Mouse (Mus musculus) adrenal gland, postnatal 0 days (tissue): ENCODE measurements around the gene Aqp8. TPM values are rescaled to one million over a fixed set of nuclear protein-coding genes. Genes with fewer than 3 reads are reported as not detected.

Source experiments
- polyA plus RNA-seq: library from polyadenylated mRNA; unstranded; fragments of >200 nt; fragmentation: Nextera tagmentation; extraction: Ambion mirVana; gene quantifications from 2 replicates; pipeline ENCODE4 v1.2.1, GENCODE M21; 2015

Gene Aqp8
- 0.23 and 0.30 TPM in 2 replicates for polyA plus RNA-seq

DNA sequence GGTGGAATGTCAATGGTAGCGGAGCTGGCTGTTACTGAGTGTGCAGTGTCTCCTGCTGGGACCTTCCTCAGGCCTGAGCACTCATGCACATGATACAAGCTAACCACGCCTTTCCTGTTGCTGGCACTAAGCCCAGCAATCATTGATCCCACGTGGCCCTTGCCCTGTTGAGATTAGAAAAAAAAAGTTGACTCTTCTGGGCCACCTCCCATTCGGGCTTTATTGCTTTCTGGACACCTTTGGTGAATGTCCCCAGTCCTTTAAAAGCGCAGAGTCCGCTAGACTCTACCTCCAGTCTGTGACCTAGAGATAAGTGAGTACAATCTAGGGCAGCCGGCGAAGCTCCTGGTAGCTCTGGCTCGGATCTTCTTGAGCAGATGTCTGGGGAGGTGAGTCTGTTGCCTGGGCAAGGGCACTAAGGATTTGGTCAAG lies at the start of gene Aqp8:
Aqp8 (plus strand) TSS at position 222 of the 432 bp plus-strand sequence.

DNA sequence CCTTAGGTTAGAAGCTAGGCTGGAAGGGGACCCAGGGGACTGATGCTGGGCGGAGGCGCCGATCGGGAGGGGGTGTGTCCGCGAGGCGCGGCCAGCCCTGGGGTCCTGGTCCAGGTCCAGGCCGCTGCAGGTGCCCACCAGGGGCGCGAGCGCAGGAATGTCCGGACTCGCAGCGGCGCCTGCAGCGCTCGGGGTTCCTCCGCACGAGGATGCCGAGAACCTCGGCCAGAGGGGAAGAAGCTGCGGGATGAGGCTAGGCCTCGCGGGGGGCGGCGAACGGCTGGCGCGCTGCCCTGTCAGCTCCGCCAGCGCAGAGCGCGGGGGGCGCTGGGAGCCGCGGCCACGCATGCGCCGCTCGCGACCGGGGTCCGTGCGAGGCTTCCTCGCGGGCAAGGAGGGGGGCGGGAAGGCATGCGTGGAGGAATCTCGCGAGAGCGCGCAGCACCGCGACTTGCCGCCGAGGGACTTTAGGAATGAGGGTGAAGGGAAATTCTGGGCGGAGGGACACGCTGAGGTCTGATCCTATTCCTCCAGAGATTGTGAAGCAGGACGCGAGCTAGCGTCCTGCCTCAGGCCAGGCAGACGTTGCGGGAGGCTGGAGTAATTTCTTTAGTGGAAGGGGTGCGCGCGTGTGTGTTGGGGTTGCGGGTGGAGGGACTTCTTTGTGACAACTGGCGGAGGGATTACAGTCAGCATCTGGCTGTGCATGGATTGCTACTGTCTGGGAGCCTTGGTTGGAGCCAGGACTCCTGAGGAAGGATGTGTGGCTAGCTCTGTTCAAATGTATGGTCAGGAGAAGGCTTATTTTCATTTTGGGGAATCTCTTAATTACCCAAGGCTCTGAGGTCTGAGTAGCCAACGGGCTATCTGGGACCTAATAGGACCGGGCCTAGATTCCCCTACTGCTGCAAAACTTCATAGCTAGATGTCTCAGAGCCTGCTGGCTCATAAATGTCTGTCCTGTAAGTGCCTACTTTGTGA lies 38.4 kb downstream of the Aqp8 start, which contains the start of gene Zkscan2:
Zkscan2 (minus strand) TSS at position 211 of the 981 bp plus-strand sequence.

Other genes starting within 250 kb of the Aqp8 start
- 0.15 and 0.28 TPM in 2 replicates for gene Slc5a11, start 247.5 kb upstream of the Aqp8 start, polyA plus RNA-seq
- gene Lcmt1, start 92.5 kb upstream of the Aqp8 start, polyA plus RNA-seq, result 40.7 and 43.2 TPM in 2 replicates
- 19.9 and 25.8 TPM in 2 replicates for gene Arhgap17, start 92.4 kb upstream of the Aqp8 start, polyA plus RNA-seq
- gene Zkscan2, start 38.2 kb downstream of the Aqp8 start, polyA plus RNA-seq, result 1.1 and 1.6 TPM in 2 replicates